ENCODE assay signal across 25 mouse cellular contexts in the genomic region with DNA sequence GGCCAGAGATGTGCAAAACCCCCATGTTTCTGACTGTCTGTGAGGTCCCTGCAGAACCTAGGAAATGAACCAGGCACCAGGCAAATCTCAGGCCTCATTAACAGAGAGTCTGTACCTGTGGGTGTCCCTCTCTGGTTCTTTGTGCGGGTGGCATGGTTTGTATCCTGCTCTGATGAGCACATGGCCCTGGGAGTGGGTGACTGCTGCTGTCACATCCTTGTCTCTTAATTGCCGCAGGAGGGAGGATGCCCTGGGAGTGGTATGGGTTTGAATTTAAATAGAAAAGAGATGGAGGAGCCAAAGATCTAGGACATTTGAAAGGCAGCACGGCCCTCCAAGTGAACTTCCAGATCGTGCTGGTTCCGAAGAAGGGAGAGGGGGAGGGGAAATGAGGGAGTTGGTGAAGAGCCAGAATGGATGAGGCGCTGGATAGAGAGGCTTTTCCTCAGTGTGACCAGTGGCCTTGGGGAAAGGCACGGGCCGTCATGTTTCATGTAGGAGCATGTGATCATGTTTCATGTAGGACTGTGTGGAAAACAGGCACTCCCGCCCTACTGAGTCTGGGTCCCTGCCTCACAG. TPM values are rescaled to one million over a fixed set of nuclear protein-coding genes. Genes with fewer than 3 reads are reported as not detected.
A peak's percentile ranks its signal among the peaks of the same experiment; 100 is the strongest.
DNase-seq lines count a peak whose midpoint lies in the region; ATAC-seq lines count a peak whose summit lies in the region.
"Had no signal": no experiment of that assay in that cellular context is flagged by ENCODE, and none has a peak within 500 bp of the region (broad histone marks: within the 10 kb centered on the region; RNA-seq: fewer than 3 reads in every experiment).

No protein-coding gene starts in this region.

- WGBS in kidney, embryonic 16.5 days, result 35% methylated on average over 9 of the region's 9 CpGs
- WGBS in midbrain, embryonic 14.5 days, result 52% methylated on average over 9 of the region's 9 CpGs
- 67% methylated on average over 9 of the region's 9 CpGs for WGBS in midbrain, embryonic 11.5 days
- 55% methylated on average over 9 of the region's 9 CpGs for whole genome bisulfite sequencing in forebrain, embryonic 14.5 days

- no peak overlapping the region for H3K27ac ChIP-seq in kidney, embryonic 16.5 days (ENCODE audit: low read length)
- H3K27ac ChIP-seq in midbrain, embryonic 14.5 days (replicated peaks; ENCODE audit: low read depth, low read length), result no peak overlapping the region
- H3K27ac ChIP-seq in midbrain, embryonic 11.5 days (ENCODE audit: low read depth, low read length), result no peak overlapping the region
- H3K27ac ChIP-seq in forebrain, embryonic 14.5 days (ENCODE audit: low read depth, low read length), result no peak overlapping the region
- H3K27ac ChIP-seq: forebrain, embryonic 12.5 days; hindbrain, embryonic 13.5 days; limb, embryonic 13.5 days; liver, embryonic 13.5 days; macrophage; midbrain, embryonic 12.5 days had no signal

- no peak overlapping the region for H3K4me2 ChIP-seq in kidney, embryonic 16.5 days (replicated peaks; ENCODE audit: low read depth, low read length)
- H3K4me2 ChIP-seq in midbrain, embryonic 14.5 days (ENCODE audit: low read length), result no peak overlapping the region
- no peak overlapping the region for H3K4me2 ChIP-seq in midbrain, embryonic 11.5 days
- no peak overlapping the region for H3K4me2 ChIP-seq in forebrain, embryonic 14.5 days (ENCODE audit: low read length)
- H3K4me2 ChIP-seq: forebrain, embryonic 12.5 days; heart, embryonic 11.5 days; hindbrain, embryonic 13.5 days; limb, embryonic 13.5 days; liver, embryonic 13.5 days; lung, embryonic 14.5 days; midbrain, embryonic 12.5 days had no signal

- H3K4me1 ChIP-seq in kidney, embryonic 16.5 days (ENCODE audit: insufficient read depth, low read length), result no peaks in the 10 kb centered on the region
- peaks cover 24% of the 10 kb centered on the region for H3K4me1 ChIP-seq in midbrain, embryonic 14.5 days (ENCODE audit: control insufficient read depth, insufficient read depth, low read length)
- H3K4me1 ChIP-seq in midbrain, embryonic 11.5 days (ENCODE audit: control insufficient read depth, insufficient read depth, low read length), result peaks cover 7% of the 10 kb centered on the region; the same call in 1 of the 2 replicates
- H3K4me1 ChIP-seq in forebrain, embryonic 14.5 days (ENCODE audit: control insufficient read depth, insufficient read depth, low read length), result peaks cover 4% of the 10 kb centered on the region; the same call in 1 of the 2 replicates
- H3K4me1 ChIP-seq: limb, embryonic 13.5 days; liver, embryonic 13.5 days had no signal

- no peaks in the 10 kb centered on the region for H3K9me3 ChIP-seq in kidney, embryonic 16.5 days (ENCODE audit: low read length)
- H3K9me3 ChIP-seq in midbrain, embryonic 14.5 days (ENCODE audit: control insufficient read depth, low read length), result no peaks in the 10 kb centered on the region
- H3K9me3 ChIP-seq in midbrain, embryonic 11.5 days (ENCODE audit: control insufficient read depth, low read length), result no peaks in the 10 kb centered on the region
- H3K9me3 ChIP-seq in forebrain, embryonic 14.5 days (replicated peaks; ENCODE audit: control insufficient read depth, low read length), result no peaks in the 10 kb centered on the region
- H3K9me3 ChIP-seq: forebrain, embryonic 12.5 days; hindbrain, embryonic 13.5 days; limb, embryonic 13.5 days; liver, embryonic 13.5 days; midbrain, embryonic 12.5 days had no signal

- peak; percentile 20 to 27 for DNase-seq in adrenal gland, postnatal 36 days
- DNase-seq in adrenal gland, postnatal 4 days (ENCODE audit: low spot score in 2 of 2), result no peak
- peak; percentile 9 for DNase-seq in kidney, adult 9 months
- DNase-seq in midbrain, embryonic 14.5 days, result peak; percentile 15
- no peak for DNase-seq in midbrain, embryonic 11.5 days (ENCODE audit: low spot score, missing footprints)
- DNase-seq in forebrain, embryonic 14.5 days (ENCODE audit: low spot score), result no peak
- DNase-seq: cerebellum, adult 9-10 months; gastrocnemius, postnatal 36 days; heart, postnatal 10 days; liver, embryonic 13.5 days; lung, embryonic 14.5 days; thymus, postnatal 36 days had no signal

- ATAC-seq in kidney, embryonic 16.5 days (ENCODE audit: low FRiP score, low TSS enrichment), result no peak
- no peak for ATAC-seq in midbrain, embryonic 14.5 days (ENCODE audit: low FRiP score, low TSS enrichment)
- ATAC-seq in midbrain, embryonic 11.5 days (ENCODE audit: low FRiP score), result no peak
- ATAC-seq in forebrain, embryonic 14.5 days, result no peak

- H3K36me3 ChIP-seq in kidney, embryonic 16.5 days (ENCODE audit: insufficient read depth, low read length), result no peaks in the 10 kb centered on the region
- no peaks in the 10 kb centered on the region for H3K36me3 ChIP-seq in midbrain, embryonic 14.5 days (ENCODE audit: control insufficient read depth, insufficient read depth, low read length)
- no peaks in the 10 kb centered on the region for H3K36me3 ChIP-seq in midbrain, embryonic 11.5 days (ENCODE audit: control insufficient read depth, insufficient read depth, low read length)
- H3K36me3 ChIP-seq in forebrain, embryonic 14.5 days (ENCODE audit: control insufficient read depth, insufficient read depth, low read length), result no peaks in the 10 kb centered on the region
- H3K36me3 ChIP-seq: forebrain, embryonic 12.5 days; hindbrain, embryonic 13.5 days; limb, embryonic 13.5 days; liver, embryonic 13.5 days; midbrain, embryonic 12.5 days had no signal

- no peaks in the 10 kb centered on the region for H3K27me3 ChIP-seq in kidney, embryonic 16.5 days (ENCODE audit: insufficient read depth, low read length)
- H3K27me3 ChIP-seq in midbrain, embryonic 14.5 days (ENCODE audit: control insufficient read depth, insufficient read depth, low read length), result no peaks in the 10 kb centered on the region
- H3K27me3 ChIP-seq in midbrain, embryonic 11.5 days (ENCODE audit: control insufficient read depth, insufficient read depth, low read length), result no peaks in the 10 kb centered on the region
- H3K27me3 ChIP-seq in forebrain, embryonic 14.5 days (replicated peaks; ENCODE audit: control insufficient read depth, insufficient read depth, low read length), result no peaks in the 10 kb centered on the region
- H3K27me3 ChIP-seq: hindbrain, embryonic 13.5 days had no signal

- no peak overlapping the region for H3K9ac ChIP-seq in kidney, embryonic 16.5 days (replicated peaks; ENCODE audit: low read length)
- no peak overlapping the region for H3K9ac ChIP-seq in midbrain, embryonic 14.5 days (replicated peaks; ENCODE audit: low read length)
- H3K9ac ChIP-seq in midbrain, embryonic 11.5 days (ENCODE audit: low read length), result no peak overlapping the region
- H3K9ac ChIP-seq in forebrain, embryonic 14.5 days (ENCODE audit: low read length), result no peak overlapping the region
- H3K9ac ChIP-seq: forebrain, embryonic 12.5 days; hindbrain, embryonic 13.5 days; limb, embryonic 13.5 days; liver, embryonic 13.5 days; lung, embryonic 14.5 days; midbrain, embryonic 12.5 days had no signal

- H3K4me3 ChIP-seq in kidney, embryonic 16.5 days (ENCODE audit: low read length), result no peak overlapping the region
- H3K4me3 ChIP-seq in midbrain, embryonic 14.5 days (replicated peaks; ENCODE audit: low read depth, low read length), result no peak overlapping the region
- no peak overlapping the region for H3K4me3 ChIP-seq in midbrain, embryonic 11.5 days (ENCODE audit: low read depth, low read length)
- H3K4me3 ChIP-seq in forebrain, embryonic 14.5 days (ENCODE audit: low read depth, low read length), result no peak overlapping the region
- H3K4me3 ChIP-seq: forebrain, embryonic 12.5 days; hindbrain, embryonic 13.5 days; limb, embryonic 13.5 days; liver, embryonic 13.5 days; midbrain, embryonic 12.5 days had no signal

RNA-seq across cellular contexts. Expression of a gene that starts 46.3 kb away (rescaled TPM):
- not detected for total RNA-seq in adrenal gland, postnatal 36 days (2021)
- not detected for total RNA-seq in adrenal gland, postnatal 4 days (2021)
- polyA plus RNA-seq in kidney, embryonic 16.5 days (2015; fragmentation: Nextera tagmentation; extraction: Ambion mirVana), result not detected in 2 replicates
- polyA plus RNA-seq in midbrain, embryonic 14.5 days (2014; fragmentation: Nextera tagmentation; extraction: Ambion mirVana), result not detected in 2 replicates
- not detected in 2 replicates for polyA plus RNA-seq in midbrain, embryonic 11.5 days (2014; fragmentation: Nextera tagmentation; extraction: Ambion mirVana)
- polyA plus RNA-seq in forebrain, embryonic 14.5 days (2014; fragmentation: Nextera tagmentation; extraction: Ambion mirVana), result not detected in 2 replicates
- total RNA-seq: gastrocnemius, postnatal 36 days; heart, postnatal 10 days; layer of hippocampus, postnatal 14 days had no signal
- polyA plus RNA-seq: cortical plate, adult 2 months; embryonic facial prominence, embryonic 11.5 days; forebrain, embryonic 12.5 days; heart, embryonic 11.5 days; hindbrain, embryonic 13.5 days; intestine, embryonic 14.5 days; limb, embryonic 13.5 days; liver, embryonic 13.5 days; lung, embryonic 14.5 days; macrophage; midbrain, embryonic 12.5 days; neural tube, embryonic 14.5 days had no signal

RNA-seq across cellular contexts. Expression of a gene that starts 59.9 kb away (rescaled TPM):
- total RNA-seq in adrenal gland, postnatal 36 days (2021), result not detected
- not detected for total RNA-seq in adrenal gland, postnatal 4 days (2021)
- polyA plus RNA-seq in kidney, embryonic 16.5 days (2015; fragmentation: Nextera tagmentation; extraction: Ambion mirVana), result not detected in 2 replicates
- polyA plus RNA-seq in midbrain, embryonic 14.5 days (2014; fragmentation: Nextera tagmentation; extraction: Ambion mirVana), result not detected in 2 replicates
- polyA plus RNA-seq in midbrain, embryonic 11.5 days (2014; fragmentation: Nextera tagmentation; extraction: Ambion mirVana), result not detected in 2 replicates
- not detected in 2 replicates for polyA plus RNA-seq in forebrain, embryonic 14.5 days (2014; fragmentation: Nextera tagmentation; extraction: Ambion mirVana)
- total RNA-seq: gastrocnemius, postnatal 36 days; heart, postnatal 10 days; layer of hippocampus, postnatal 14 days had no signal
- polyA plus RNA-seq: cortical plate, adult 2 months; embryonic facial prominence, embryonic 11.5 days; forebrain, embryonic 12.5 days; heart, embryonic 11.5 days; hindbrain, embryonic 13.5 days; intestine, embryonic 14.5 days; limb, embryonic 13.5 days; liver, embryonic 13.5 days; lung, embryonic 14.5 days; macrophage; midbrain, embryonic 12.5 days; neural tube, embryonic 14.5 days; testis, adult 2 months had no signal

Comparison
In these comparisons a context has a peak if more than half of its experiments do, and no peak if none do; other contexts are left out.
1. DNase-seq: peak in adrenal gland, postnatal 36 days (2 of 2), kidney, adult 9 months (single experiment) and midbrain, embryonic 14.5 days (single experiment); none in adrenal gland, postnatal 4 days (0 of 2), midbrain, embryonic 11.5 days (single experiment) and forebrain, embryonic 14.5 days (single experiment).